Mouse (Mus musculus): ENCODE measurements around the gene Col6a6.

GRCm38 (mm10) chr9:105814436-105814835, 13.5 kb downstream of the Col6a6 start:
- TF ChIP-seq CTCF (IDR thresholded peaks at IDR 0.05 in 2 of 3, conservative IDR thresholded peaks at IDR 0.05 in 1 of 3; ENCODE audit: control insufficient read depth in 1 of 3, insufficient read depth in 1 of 3, low read depth in 2 of 3, low read length in 3 of 3, poor library complexity in 1 of 3, severe bottlenecking in 1 of 3), result no peak
- no peak for TF ChIP-seq MXI1 (IDR thresholded peaks at IDR 0.05; ENCODE audit: low read depth, low read length)
- TF ChIP-seq POLR2A (IDR thresholded peaks at IDR 0.05; ENCODE audit: control insufficient read depth in 1 of 2, insufficient read depth in 1 of 2, low read depth in 1 of 2, low read length in 2 of 2, poor library complexity in 1 of 2), result no peak
- TF ChIP-seq EP300 (IDR thresholded peaks at IDR 0.05; ENCODE audit: low read depth in 1 of 2, low read length in 2 of 2), result no peak
